Mouse (Mus musculus): Measurements from ENCODE around the gene Cyp21a1.

- TF ChIP-seq CTCF (conservative IDR thresholded peaks at IDR 0.05; ENCODE audit: low read length) (no peak), POU5F1 (IDR thresholded peaks at IDR 0.05; ENCODE audit: borderline replicate concordance, low read length) (no peak)
Observed at GRCm38 (mm10) chr17:34814818-34815370, 10.5 kb upstream of the Cyp21a1 start.

Data from E14TG2a.4 (cell line).